Mouse (Mus musculus): ENCODE results near the gene Plod2.

The Plod2 gene

GRCm38 (mm10) chr9:92603541-92603940 is 61.5 kb downstream of the Plod2 start:
- DNase-seq: no peak

- DNase-seq: peak; percentile 67
These were observed 68.7 kb downstream of the Plod2 start for GRCm38 (mm10) chr9:92610628-92611267.

- DNase-seq: no peak
These were observed 70.6 kb downstream of the Plod2 start for GRCm38 (mm10) chr9:92612641-92613040.

GRCm38 (mm10) chr9:92613206-92613605 is 71.2 kb downstream of the Plod2 start:
- DNase-seq: no peak

GRCm38 (mm10) chr9:92616418-92616817 is 74.4 kb downstream of the Plod2 start:
- DNase-seq: no peak

GRCm38 (mm10) chr9:92617376-92617775 is 75.4 kb downstream of the Plod2 start:
- no peak for DNase-seq

- DNase-seq: no peak
These were observed 78.1 kb downstream of the Plod2 start for GRCm38 (mm10) chr9:92620088-92620487.

- no peak for DNase-seq
These were observed 79.2 kb downstream of the Plod2 start for GRCm38 (mm10) chr9:92621246-92621645.

GRCm38 (mm10) chr9:92621878-92622282 is 79.9 kb downstream of the Plod2 start:
- no peak for DNase-seq

- DNase-seq: no peak
These were observed 92.8 kb downstream of the Plod2 start for GRCm38 (mm10) chr9:92634792-92635191.

- DNase-seq: no peak
These were observed 97.3 kb downstream of the Plod2 start for GRCm38 (mm10) chr9:92639200-92639897.

- no peak for DNase-seq
These were observed 99.7 kb downstream of the Plod2 start for GRCm38 (mm10) chr9:92641717-92642116.
